Mouse (Mus musculus) kidney, embryonic 15.5 days (tissue): ENCODE results near the gene Zfp362. TPM values are rescaled to one million over a fixed set of nuclear protein-coding genes. Genes with fewer than 3 reads are reported as not detected.

Source experiments
- ATAC-seq: fragments of 200-750 bp; cut with Nextera tagmentation; replicated peaks from 2 replicates; pipeline ENCODE4 v1.8.0; 2017; ENCODE audit warnings: moderate TSS enrichment; ENCODE audit not compliant: low FRiP score
- H3K27ac ChIP-seq: fragments of 300-500 bp; sonication (generic); 2 replicates; pipeline ENCODE4 v1.5.1; 2015; ENCODE audit warnings: mild to moderate bottlenecking, inconsistent platforms
- H3K27me3 ChIP-seq: fragments of 300-500 bp; sonication (generic); 2 replicates; pipeline ENCODE4 v1.6.1; 2015; ENCODE audit warnings: inconsistent platforms
- H3K36me3 ChIP-seq: fragments of 300-500 bp; sonication (generic); 2 replicates; pipeline ENCODE4 v1.6.1; 2015; ENCODE audit warnings: inconsistent platforms
- H3K4me1 ChIP-seq: fragments of 300-500 bp; sonication (generic); 2 replicates; pipeline ENCODE4 v1.6.1; 2015; ENCODE audit warnings: inconsistent platforms
- H3K4me2 ChIP-seq: fragments of 300-500 bp; sonication (generic); 2 replicates; pipeline ENCODE4 v1.6.1; 2015; ENCODE audit warnings: moderate library complexity, mild to moderate bottlenecking, inconsistent platforms
- H3K4me3 ChIP-seq: fragments of 300-500 bp; sonication (generic); replicated peaks from 2 replicates; pipeline ENCODE4 v1.5.1; 2015; ENCODE audit warnings: mild to moderate bottlenecking, inconsistent platforms
- H3K9ac ChIP-seq: fragments of 300-500 bp; sonication (generic); 2 replicates; pipeline ENCODE4 v1.6.1; 2015; ENCODE audit warnings: mild to moderate bottlenecking, inconsistent platforms
- H3K9me3 ChIP-seq: fragments of 300-500 bp; sonication (generic); replicated peaks from 2 replicates; pipeline ENCODE4 v1.6.1; 2016; ENCODE audit warnings: inconsistent platforms
- WGBS: fragments of 180-500 bp; shearing (Covaris S2); methylation state at CpG from one replicate; pipeline ENCODE4 v1.1.7; 2015; ENCODE audit warnings: mixed read lengths; 5-methylcytosine and 5-hydroxymethylcytosine counted together
- polyA plus RNA-seq: library from polyadenylated mRNA; unstranded; fragments of >200 nt; fragmentation: Nextera tagmentation; extraction: Ambion mirVana; gene quantifications from 2 replicates; pipeline ENCODE4 v1.2.1, GENCODE M21; 2015

Gene Zfp362
- polyA plus RNA-seq, 1 experiment from 2014 or later = 43.8 TPM

- Histone ChIP-seq H3K36me3 (no peaks in the 10 kb centered on the region), H3K9ac (no peak overlapping the region), H3K4me2 (no peak overlapping the region), H3K4me3 (no peak overlapping the region), H3K4me1 (peaks cover 6% of the 10 kb centered on the region), H3K27ac (no peak overlapping the region), H3K27me3 (no peaks in the 10 kb centered on the region), H3K9me3 (no peaks in the 10 kb centered on the region; the same call in 1 of the 2 replicates)
- 63% methylated on average over 3 of the region's 3 CpGs for WGBS
- no peak for ATAC-seq
These were observed 18.3 kb upstream of the Zfp362 start for GRCm38 (mm10) chr4:128824131-128824530.

DNA sequence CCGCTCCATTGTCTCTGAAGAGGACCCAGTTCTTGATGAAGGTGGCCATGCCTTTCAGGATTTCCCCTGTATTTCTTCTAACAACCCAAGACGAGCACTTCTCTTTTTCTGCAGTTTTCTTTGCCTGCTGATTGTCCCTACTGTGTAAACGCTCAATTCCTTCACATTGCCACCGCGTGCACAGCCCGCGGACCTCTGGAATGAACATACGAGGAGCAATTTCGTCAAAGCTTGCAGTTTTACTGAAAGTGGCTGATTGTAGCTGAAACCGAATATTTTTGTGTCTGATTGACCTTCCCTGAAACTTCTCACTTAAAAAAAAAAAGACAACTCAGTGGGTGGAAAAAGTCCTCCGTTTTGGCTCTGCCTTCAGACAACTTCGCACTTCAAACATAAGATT is 14.7 kb upstream of the Zfp362 start:
- Histone ChIP-seq H3K27ac (no peak overlapping the region), H3K9me3 (no peaks in the 10 kb centered on the region), H3K27me3 (no peaks in the 10 kb centered on the region), H3K4me1 (peaks cover 20% of the 10 kb centered on the region), H3K4me2 (no peak overlapping the region), H3K36me3 (no peaks in the 10 kb centered on the region), H3K4me3 (no peak overlapping the region), H3K9ac (no peak overlapping the region)
- 50% methylated on average over 12 of the region's 12 CpGs for WGBS
- ATAC-seq = no peak

DNA sequence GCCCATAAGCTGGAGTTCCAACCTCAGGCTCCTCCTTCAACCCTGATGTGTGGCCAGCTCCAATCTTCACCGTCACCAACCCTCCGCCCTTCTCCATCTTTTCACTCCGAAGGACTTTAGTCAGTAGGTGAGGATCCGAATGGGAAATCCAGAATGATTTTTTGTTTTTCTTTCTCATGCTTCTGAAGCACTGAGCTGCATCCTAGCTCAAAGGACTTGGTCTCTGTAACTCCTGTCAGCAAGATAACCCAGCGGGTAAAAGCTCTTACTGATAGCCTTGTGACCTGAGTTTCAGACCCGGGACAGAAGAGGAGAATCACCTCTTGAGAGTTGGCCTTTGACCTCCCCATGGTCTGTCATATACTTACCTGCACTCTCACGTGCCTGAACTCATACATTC is 11.2 kb upstream of the Zfp362 start:
- Histone ChIP-seq H3K9me3 (no peaks in the 10 kb centered on the region), H3K36me3 (no peaks in the 10 kb centered on the region), H3K4me3 (no peak overlapping the region), H3K27ac (0 out of 2 replicates have a peak overlapping the region, but pooled peaks have one; percentile 6), H3K27me3 (no peaks in the 10 kb centered on the region), H3K4me1 (peaks cover 26% of the 10 kb centered on the region), H3K9ac (no peak overlapping the region), H3K4me2 (no peak overlapping the region)
- WGBS = 54% methylated on average over 7 of the region's 7 CpGs
- no peak for ATAC-seq

GRCm38 (mm10) chr4:128811382-128812056 is 5.7 kb upstream of the Zfp362 start:
- Histone ChIP-seq H3K9ac (peak overlapping the region; percentile 52), H3K4me3 (peak overlapping the region; percentile 56), H3K27me3 (no peaks in the 10 kb centered on the region), H3K4me1 (peaks cover 23% of the 10 kb centered on the region), H3K36me3 (no peaks in the 10 kb centered on the region), H3K27ac (peak overlapping the region; percentile 58), H3K9me3 (no peaks in the 10 kb centered on the region), H3K4me2 (peak overlapping the region; percentile 64)
- WGBS = 14% methylated on average over 16 of the region's 16 CpGs
- ATAC-seq = peak; percentile 90

DNA sequence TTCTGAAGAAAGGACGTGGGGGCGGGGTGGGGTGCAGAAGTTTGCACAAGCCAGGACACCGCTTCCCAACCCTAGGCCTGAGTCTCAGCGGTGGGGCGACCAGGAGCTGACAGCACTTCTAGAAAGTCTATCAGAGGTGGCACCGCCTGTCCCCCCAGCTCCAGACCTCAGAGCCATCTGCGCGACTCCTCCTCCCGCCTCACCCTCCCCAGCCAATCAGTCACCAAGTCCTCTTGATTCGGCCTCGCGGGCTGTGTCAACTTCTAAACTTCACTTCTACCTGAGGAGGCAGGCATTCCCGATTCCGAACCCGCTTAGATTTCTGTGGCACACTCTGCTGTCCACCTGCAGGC is 958 bp upstream of the Zfp362 start:
- Histone ChIP-seq H3K4me1 (peaks cover 46% of the 10 kb centered on the region), H3K9ac (peak overlapping the region; percentile 96), H3K4me2 (peak overlapping the region; percentile 94), H3K27ac (peak overlapping the region; percentile 99), H3K36me3 (no peaks in the 10 kb centered on the region), H3K9me3 (no peaks in the 10 kb centered on the region), H3K27me3 (no peaks in the 10 kb centered on the region), H3K4me3 (peak overlapping the region; percentile 79)
- peak; percentile 54 for ATAC-seq
- WGBS = under 1% methylated on average over 15 of the region's 15 CpGs

DNA sequence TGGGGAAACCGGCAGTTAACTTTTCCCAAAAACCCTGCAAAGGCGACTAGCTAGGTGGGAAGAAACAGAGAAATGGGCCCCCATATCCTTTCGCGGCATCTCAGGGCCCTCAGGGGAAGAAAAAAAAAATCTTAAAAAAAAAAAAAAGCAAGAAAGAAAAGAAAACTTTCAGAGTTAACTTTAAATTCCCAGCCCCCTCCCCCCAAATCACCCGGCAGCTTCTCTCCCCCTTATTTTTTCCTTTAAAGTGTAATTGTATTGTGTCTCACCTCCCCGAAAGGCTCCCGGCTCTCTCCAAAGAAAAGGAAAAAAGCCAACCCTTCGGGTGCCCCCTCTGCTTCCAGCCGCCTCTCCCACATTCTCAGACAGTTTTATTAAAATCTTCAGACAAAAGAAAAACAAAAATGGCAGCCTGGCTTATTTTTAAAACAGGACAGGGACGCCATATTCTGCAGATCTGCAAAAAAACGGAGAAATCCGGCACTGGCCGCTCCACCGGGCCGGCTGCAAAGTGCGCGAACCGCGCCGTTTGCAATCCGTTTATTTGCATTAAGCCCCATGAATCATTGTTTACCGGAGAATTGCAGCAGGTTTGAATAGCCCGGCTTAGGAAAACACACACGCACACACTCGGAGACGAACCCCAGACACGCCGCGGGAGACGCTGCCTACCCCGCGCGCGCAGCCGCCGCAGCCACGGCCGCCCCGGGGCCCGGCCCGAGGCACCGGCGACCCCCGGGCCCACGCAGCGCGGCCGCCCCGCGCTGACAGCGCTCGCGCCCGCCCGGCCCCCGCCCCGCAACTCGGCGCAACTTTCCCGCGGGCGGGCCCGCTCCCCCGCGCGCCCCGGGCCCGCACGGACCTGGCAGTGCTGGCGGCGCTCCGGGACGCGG is 449 bp downstream of the Zfp362 start:
- peaks cover 50% of the 10 kb centered on the region for H3K4me1 ChIP-seq
- peak; percentile 13 for ATAC-seq
- H3K4me3 ChIP-seq = peak overlapping the region; percentile 79
- H3K9me3 ChIP-seq = no peaks in the 10 kb centered on the region
- H3K27me3 ChIP-seq = no peaks in the 10 kb centered on the region
- H3K4me2 ChIP-seq = peak overlapping the region; percentile 94
- peak overlapping the region; percentile 99 for H3K27ac ChIP-seq
- no peaks in the 10 kb centered on the region; the same call in 1 of the 2 replicates for H3K36me3 ChIP-seq
- WGBS = under 1% methylated on average over 68 of the region's 74 CpGs
- peak overlapping the region; percentile 96 for H3K9ac ChIP-seq

DNA sequence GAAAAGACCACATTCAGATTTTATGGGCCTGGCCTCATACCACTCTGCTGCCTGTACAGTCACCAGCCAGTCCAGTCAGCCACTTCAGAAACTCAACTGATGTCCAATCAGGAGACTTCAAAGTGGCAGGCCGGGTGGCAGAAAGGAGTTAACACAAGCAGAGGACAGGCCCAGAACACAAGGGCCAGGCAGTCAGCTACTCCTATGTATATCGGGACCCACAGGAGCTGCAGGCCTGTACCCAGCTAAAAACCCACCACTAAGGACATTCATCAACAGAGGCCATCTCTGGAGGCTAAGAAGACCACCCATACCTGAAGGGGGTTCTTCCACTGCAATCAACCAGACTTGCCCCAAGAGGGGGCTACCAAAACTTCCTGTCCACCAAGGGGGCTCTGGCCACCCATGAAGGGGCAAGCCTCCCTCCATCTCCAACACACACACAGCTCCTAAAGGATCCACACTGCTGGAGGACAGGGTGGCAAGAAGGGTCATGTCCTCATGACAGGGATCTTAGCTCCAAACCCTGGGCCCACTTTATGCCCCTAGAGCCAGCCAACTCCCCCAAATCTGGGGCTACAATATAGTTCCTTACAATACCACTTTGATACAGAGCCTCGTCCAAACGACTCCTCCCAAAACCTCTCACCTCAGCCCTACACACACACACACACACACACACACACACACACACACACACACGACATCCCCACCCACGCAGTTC is 1.3 kb downstream of the Zfp362 start:
- Histone ChIP-seq H3K4me3 (peak overlapping the region; percentile 79), H3K27me3 (no peaks in the 10 kb centered on the region), H3K36me3 (no peaks in the 10 kb centered on the region; the same call in 1 of the 2 replicates), H3K9me3 (no peaks in the 10 kb centered on the region), H3K9ac (peak overlapping the region; percentile 96), H3K27ac (peak overlapping the region; percentile 99), H3K4me1 (peaks cover 58% of the 10 kb centered on the region), H3K4me2 (peak overlapping the region; percentile 94)
- ATAC-seq = no peak
- 4% methylated on average over 6 of the region's 6 CpGs for WGBS

- WGBS = 41% methylated on average over 5 of the region's 5 CpGs
- H3K9me3 ChIP-seq = no peaks in the 10 kb centered on the region
- ATAC-seq = no peak
- H3K4me3 ChIP-seq = peak overlapping the region; percentile 79
- peak overlapping the region; percentile 99 for H3K27ac ChIP-seq
- H3K36me3 ChIP-seq = no peaks in the 10 kb centered on the region; the same call in 1 of the 2 replicates
- H3K9ac ChIP-seq = 0 out of 2 replicates have a peak overlapping the region, but pooled peaks have one; percentile 21
- no peaks in the 10 kb centered on the region for H3K27me3 ChIP-seq
- peak overlapping the region; percentile 94 for H3K4me2 ChIP-seq
- H3K4me1 ChIP-seq = peaks cover 68% of the 10 kb centered on the region
These were observed 2.3 kb downstream of the Zfp362 start for GRCm38 (mm10) chr4:128803569-128803968.

DNA sequence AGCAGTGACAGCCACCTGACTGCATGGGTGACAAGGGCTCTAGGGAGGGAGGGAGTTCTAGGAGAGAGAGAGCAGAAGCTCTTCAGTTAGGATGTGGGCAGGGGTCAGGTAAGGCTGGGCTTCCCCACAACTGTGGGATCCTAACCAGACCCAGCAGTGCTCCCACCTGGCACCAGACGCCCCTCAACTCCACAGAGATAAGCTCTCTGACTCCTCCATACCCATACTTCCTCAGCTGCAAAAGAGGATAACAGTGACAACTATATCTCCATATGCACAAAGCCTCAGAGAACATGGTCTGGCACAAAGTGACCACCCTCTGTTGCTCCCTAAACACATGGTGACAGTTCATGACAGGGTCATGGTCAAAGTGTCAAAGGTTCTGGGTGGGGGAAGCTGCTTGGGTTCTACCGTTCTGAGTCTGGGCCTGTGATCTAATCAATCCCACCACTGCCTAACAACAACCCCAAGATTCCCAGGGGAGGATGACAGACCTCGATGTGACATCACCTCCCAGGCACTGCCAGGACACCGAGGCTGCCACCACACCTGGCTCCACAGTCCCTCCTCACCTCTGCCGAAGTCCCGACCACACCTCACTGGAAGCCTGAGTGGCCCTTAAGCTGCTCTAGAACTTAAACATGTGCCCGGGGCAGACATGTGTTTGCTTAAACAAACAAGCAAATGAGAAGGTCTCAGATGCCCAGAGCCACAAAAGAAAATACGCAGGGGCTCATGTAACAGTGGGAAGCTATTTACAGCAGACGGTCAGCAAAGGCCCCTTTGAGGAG is 4.0 kb downstream of the Zfp362 start:
- Histone ChIP-seq H3K27ac (no peak overlapping the region), H3K4me3 (no peak overlapping the region), H3K4me1 (peaks cover 80% of the 10 kb centered on the region), H3K9me3 (no peaks in the 10 kb centered on the region), H3K36me3 (no peaks in the 10 kb centered on the region; the same call in 1 of the 2 replicates), H3K4me2 (peak overlapping the region; percentile 94), H3K27me3 (no peaks in the 10 kb centered on the region), H3K9ac (0 out of 2 replicates have a peak overlapping the region, but pooled peaks have one; percentile 8)
- WGBS = 30% methylated on average over 9 of the region's 9 CpGs
- no peak for ATAC-seq

DNA sequence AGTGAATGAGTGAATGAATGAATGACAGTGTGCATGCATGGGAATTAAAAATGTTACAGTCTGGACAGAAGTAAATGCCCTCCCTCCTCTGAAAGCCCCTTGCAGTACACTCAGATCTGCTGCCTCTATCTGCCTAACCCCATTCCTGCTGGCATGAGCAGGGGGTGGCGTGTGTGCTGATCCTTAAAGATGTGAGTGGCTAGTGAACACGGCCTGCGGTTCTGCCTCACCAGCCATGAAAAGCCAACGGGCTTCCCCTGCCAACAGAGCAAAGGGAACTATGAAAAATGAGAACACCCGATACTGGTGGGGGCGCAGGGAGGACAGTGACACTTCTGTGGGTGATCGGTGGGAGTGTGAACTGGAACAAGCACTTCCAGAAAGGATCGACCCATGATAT is 9.1 kb downstream of the Zfp362 start:
- Histone ChIP-seq H3K27ac (no peak overlapping the region), H3K4me3 (no peak overlapping the region), H3K36me3 (peaks cover 8% of the 10 kb centered on the region; the same call in 1 of the 2 replicates), H3K9ac (no peak overlapping the region), H3K4me2 (no peak overlapping the region), H3K27me3 (no peaks in the 10 kb centered on the region), H3K4me1 (peaks cover 83% of the 10 kb centered on the region), H3K9me3 (no peaks in the 10 kb centered on the region)
- ATAC-seq = peak; percentile 52; the same call in 1 of the 2 replicates
- 41% methylated on average over 8 of the region's 8 CpGs for WGBS

DNA sequence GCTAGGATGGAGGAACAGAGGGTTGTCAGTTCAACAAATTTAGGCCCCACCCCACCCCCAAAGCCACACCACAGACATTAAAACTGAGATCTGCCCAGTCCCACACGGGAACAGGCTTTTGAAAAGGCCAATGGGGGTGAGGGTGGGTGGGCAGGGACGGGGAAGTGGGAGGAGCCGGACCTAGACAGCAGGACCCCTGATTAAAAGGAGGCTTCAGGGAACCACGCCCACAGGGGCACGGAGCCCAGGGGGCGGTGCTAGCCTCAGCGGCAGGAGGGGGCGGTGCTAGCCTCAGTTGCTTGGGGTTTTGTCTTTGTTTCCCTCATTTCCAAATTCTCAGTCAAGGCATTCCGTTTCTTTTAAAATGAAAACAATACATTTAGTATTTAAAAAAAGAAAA is 10.2 kb downstream of the Zfp362 start:
- Histone ChIP-seq H3K9me3 (no peaks in the 10 kb centered on the region), H3K27me3 (no peaks in the 10 kb centered on the region), H3K4me2 (peak overlapping the region; percentile 7; the same call in 1 of the 2 replicates), H3K36me3 (0 out of 2 replicates have a peak, but pooled peaks cover 12% of the 10 kb centered on the region), H3K9ac (no peak overlapping the region), H3K4me3 (no peak overlapping the region), H3K4me1 (peaks cover 86% of the 10 kb centered on the region), H3K27ac (no peak overlapping the region)
- 0 out of 2 replicates have a peak, but pooled peaks have one; percentile 33 for ATAC-seq
- 14% methylated on average over 9 of the region's 9 CpGs for WGBS
